Mouse (Mus musculus): Measurements from ENCODE around the gene Ripor1. TPM values are rescaled to one million over a fixed set of nuclear protein-coding genes. Genes with fewer than 3 reads are reported as not detected.

Gene Ripor1
- polyA plus RNA-seq, 1 experiment = 125 TPM

- peak overlapping the region; percentile 95 for H3K27ac ChIP-seq (ENCODE audit: control insufficient read depth, insufficient read depth, low read length)
- H3K27me3 ChIP-seq (ENCODE audit: control insufficient read depth, insufficient read depth, low read length) = no peaks in the 10 kb centered on the region
- peak; percentile 65 for DNase-seq
- no peaks in the 10 kb centered on the region for H3K36me3 ChIP-seq (ENCODE audit: control insufficient read depth, insufficient read depth, low read length)
- TF ChIP-seq CTCF (IDR thresholded peaks at IDR 0.05; ENCODE audit: borderline replicate concordance, control insufficient read depth, extremely low read depth, insufficient read depth, low read length, poor library complexity) (no peak), POLR2A (IDR thresholded peaks at IDR 0.05; ENCODE audit: control insufficient read depth, extremely low read depth, insufficient read depth, low read length, poor library complexity) (no peak)
- peaks cover 30% of the 10 kb centered on the region for H3K4me1 ChIP-seq (replicated peaks; ENCODE audit: control insufficient read depth, insufficient read depth, low read length)
- WGBS = under 1% methylated on average over 38 of the region's 39 CpGs
- H3K4me3 ChIP-seq (ENCODE audit: control insufficient read depth, insufficient read depth, low read length) = peak overlapping the region; percentile 100
Observed at GRCm38 (mm10) chr8:105605491-105606188, 585 bp downstream of the Ripor1 start.

GRCm38 (mm10) chr8:105606189-105607023 is 1.4 kb downstream of the Ripor1 start:
- TF ChIP-seq POLR2A (IDR thresholded peaks at IDR 0.05; ENCODE audit: control insufficient read depth, extremely low read depth, insufficient read depth, low read length, poor library complexity) = no peak
- peak; percentile 52; the same call in 1 of the 2 replicates for TF ChIP-seq CTCF (IDR thresholded peaks at IDR 0.05; ENCODE audit: borderline replicate concordance, control insufficient read depth, extremely low read depth, insufficient read depth, low read length, poor library complexity)
- no peaks in the 10 kb centered on the region for H3K36me3 ChIP-seq (ENCODE audit: control insufficient read depth, insufficient read depth, low read length)
- peak overlapping the region; percentile 95 for H3K27ac ChIP-seq (ENCODE audit: control insufficient read depth, insufficient read depth, low read length)
- DNase-seq = peak; percentile 85
- 2% methylated on average over 30 of the region's 30 CpGs for WGBS
- peaks cover 30% of the 10 kb centered on the region for H3K4me1 ChIP-seq (replicated peaks; ENCODE audit: control insufficient read depth, insufficient read depth, low read length)
- no peaks in the 10 kb centered on the region for H3K27me3 ChIP-seq (ENCODE audit: control insufficient read depth, insufficient read depth, low read length)
- peak overlapping the region; percentile 100 for H3K4me3 ChIP-seq (ENCODE audit: control insufficient read depth, insufficient read depth, low read length)

GRCm38 (mm10) chr8:105607062-105607461 is 2.0 kb downstream of the Ripor1 start:
- 7% methylated on average over 10 of the region's 10 CpGs for WGBS
- peaks cover 33% of the 10 kb centered on the region for H3K4me1 ChIP-seq (replicated peaks; ENCODE audit: control insufficient read depth, insufficient read depth, low read length)

GRCm38 (mm10) chr8:105607684-105608083 is 2.6 kb downstream of the Ripor1 start:
- Histone ChIP-seq H3K4me3 (ENCODE audit: control insufficient read depth, insufficient read depth, low read length) (no peak overlapping the region), H3K4me1 (replicated peaks; ENCODE audit: control insufficient read depth, insufficient read depth, low read length) (peaks cover 34% of the 10 kb centered on the region), H3K27ac (ENCODE audit: control insufficient read depth, insufficient read depth, low read length) (no peak overlapping the region), H3K27me3 (ENCODE audit: control insufficient read depth, insufficient read depth, low read length) (no peaks in the 10 kb centered on the region), H3K36me3 (ENCODE audit: control insufficient read depth, insufficient read depth, low read length) (no peaks in the 10 kb centered on the region)
- WGBS = 20% methylated on average over 4 of the region's 4 CpGs
- peak; percentile 49; the same call in 1 of the 2 replicates for TF ChIP-seq CTCF (IDR thresholded peaks at IDR 0.05; ENCODE audit: borderline replicate concordance, control insufficient read depth, extremely low read depth, insufficient read depth, low read length, poor library complexity)
- no peak for TF ChIP-seq POLR2A (IDR thresholded peaks at IDR 0.05; ENCODE audit: control insufficient read depth, extremely low read depth, insufficient read depth, low read length, poor library complexity)
- peak; percentile 80 for DNase-seq

More at GRCm38 (mm10) chr8:105607062-105607461, 2.0 kb downstream of the Ripor1 start:
- peak overlapping the region; percentile 47 for H3K27ac ChIP-seq (ENCODE audit: control insufficient read depth, insufficient read depth, low read length)
- no peak for DNase-seq
- H3K4me3 ChIP-seq (ENCODE audit: control insufficient read depth, insufficient read depth, low read length) = peak overlapping the region; percentile 100
- H3K27me3 ChIP-seq (ENCODE audit: control insufficient read depth, insufficient read depth, low read length) = no peaks in the 10 kb centered on the region
- no peak for TF ChIP-seq POLR2A (IDR thresholded peaks at IDR 0.05; ENCODE audit: control insufficient read depth, extremely low read depth, insufficient read depth, low read length, poor library complexity)
- no peak for TF ChIP-seq CTCF (IDR thresholded peaks at IDR 0.05; ENCODE audit: borderline replicate concordance, control insufficient read depth, extremely low read depth, insufficient read depth, low read length, poor library complexity)
- no peaks in the 10 kb centered on the region for H3K36me3 ChIP-seq (ENCODE audit: control insufficient read depth, insufficient read depth, low read length)

- TF ChIP-seq POLR2A (IDR thresholded peaks at IDR 0.05; ENCODE audit: control insufficient read depth, extremely low read depth, insufficient read depth, low read length, poor library complexity) = no peak
- TF ChIP-seq CTCF (IDR thresholded peaks at IDR 0.05; ENCODE audit: borderline replicate concordance, control insufficient read depth, extremely low read depth, insufficient read depth, low read length, poor library complexity) = no peak
- 11% methylated on average over 2 of the region's 2 CpGs for WGBS
- Histone ChIP-seq H3K4me1 (replicated peaks; ENCODE audit: control insufficient read depth, insufficient read depth, low read length) (peaks cover 45% of the 10 kb centered on the region), H3K27ac (ENCODE audit: control insufficient read depth, insufficient read depth, low read length) (no peak overlapping the region), H3K36me3 (ENCODE audit: control insufficient read depth, insufficient read depth, low read length) (no peaks in the 10 kb centered on the region), H3K27me3 (ENCODE audit: control insufficient read depth, insufficient read depth, low read length) (no peaks in the 10 kb centered on the region), H3K4me3 (ENCODE audit: control insufficient read depth, insufficient read depth, low read length) (no peak overlapping the region)
- no peak for DNase-seq
Observed at GRCm38 (mm10) chr8:105609355-105609754, 4.3 kb downstream of the Ripor1 start.

- H3K4me3 ChIP-seq (ENCODE audit: control insufficient read depth, insufficient read depth, low read length) = no peak overlapping the region
- no peaks in the 10 kb centered on the region for H3K27me3 ChIP-seq (ENCODE audit: control insufficient read depth, insufficient read depth, low read length)
- H3K4me1 ChIP-seq (replicated peaks; ENCODE audit: control insufficient read depth, insufficient read depth, low read length) = peaks cover 44% of the 10 kb centered on the region
- WGBS = 54% methylated on average over 4 of the region's 4 CpGs
- peaks cover 3% of the 10 kb centered on the region; the same call in 1 of the 2 replicates for H3K36me3 ChIP-seq (ENCODE audit: control insufficient read depth, insufficient read depth, low read length)
- no peak for DNase-seq
- TF ChIP-seq POLR2A (IDR thresholded peaks at IDR 0.05; ENCODE audit: control insufficient read depth, extremely low read depth, insufficient read depth, low read length, poor library complexity) = no peak
- no peak for TF ChIP-seq CTCF (IDR thresholded peaks at IDR 0.05; ENCODE audit: borderline replicate concordance, control insufficient read depth, extremely low read depth, insufficient read depth, low read length, poor library complexity)
- no peak overlapping the region for H3K27ac ChIP-seq (ENCODE audit: control insufficient read depth, insufficient read depth, low read length)
Observed at GRCm38 (mm10) chr8:105609771-105610170, 4.7 kb downstream of the Ripor1 start.
